Mouse (Mus musculus) heart, postnatal 4 days (tissue): ENCODE data around the gene Spint2. TPM values are rescaled to one million over a fixed set of nuclear protein-coding genes. Genes with fewer than 3 reads are reported as not detected.
"Not testable (repeated sequence)": the region's sequence is repeated elsewhere in the genome, so short reads cannot be mapped to it uniquely, and the experiment has no call there.

Experiments
- DNase-seq: peaks from one replicate; pipeline ENCODE4 v3.0.0; 2021
- total RNA-seq, 2 experiments: library from RNA; stranded (reverse); gene quantifications; 2 replicates each; pipeline ENCODE4 v1.2.3; 2021

Spint2 gene
- total RNA-seq, 2 experiments from 2014 or later: 71.2 to 73.7 TPM

- not testable (repeated sequence) for DNase-seq
These were observed 44.1 kb downstream of the Spint2 start for GRCm38 (mm10) chr7:29237596-29237995.

GRCm38 (mm10) chr7:29236593-29236992, 45.1 kb downstream of the Spint2 start:
- no peak for DNase-seq

GRCm38 (mm10) chr7:29234661-29235060, 47.1 kb downstream of the Spint2 start:
- DNase-seq: peak; percentile 48

DNA sequence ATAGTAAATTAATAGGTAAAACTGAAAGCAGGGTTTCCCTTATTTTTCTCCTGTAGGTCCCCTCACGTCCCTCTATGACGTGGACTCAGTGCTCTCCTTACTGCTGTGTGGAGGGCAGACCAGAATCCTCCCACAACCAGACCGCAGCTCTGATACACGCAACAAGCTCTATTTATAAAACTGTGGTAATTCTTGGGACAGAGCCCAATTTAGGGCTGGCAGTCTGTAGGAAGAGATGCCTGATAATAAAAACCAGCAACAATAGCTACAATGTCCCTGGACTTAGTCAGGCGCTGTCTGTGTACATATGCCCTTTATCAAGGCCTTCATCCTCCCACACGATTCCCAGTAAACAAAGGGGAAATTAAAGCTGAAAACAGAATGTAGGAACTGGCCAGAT, 48.0 kb downstream of the Spint2 start:
- DNase-seq: peak; percentile 62

DNA sequence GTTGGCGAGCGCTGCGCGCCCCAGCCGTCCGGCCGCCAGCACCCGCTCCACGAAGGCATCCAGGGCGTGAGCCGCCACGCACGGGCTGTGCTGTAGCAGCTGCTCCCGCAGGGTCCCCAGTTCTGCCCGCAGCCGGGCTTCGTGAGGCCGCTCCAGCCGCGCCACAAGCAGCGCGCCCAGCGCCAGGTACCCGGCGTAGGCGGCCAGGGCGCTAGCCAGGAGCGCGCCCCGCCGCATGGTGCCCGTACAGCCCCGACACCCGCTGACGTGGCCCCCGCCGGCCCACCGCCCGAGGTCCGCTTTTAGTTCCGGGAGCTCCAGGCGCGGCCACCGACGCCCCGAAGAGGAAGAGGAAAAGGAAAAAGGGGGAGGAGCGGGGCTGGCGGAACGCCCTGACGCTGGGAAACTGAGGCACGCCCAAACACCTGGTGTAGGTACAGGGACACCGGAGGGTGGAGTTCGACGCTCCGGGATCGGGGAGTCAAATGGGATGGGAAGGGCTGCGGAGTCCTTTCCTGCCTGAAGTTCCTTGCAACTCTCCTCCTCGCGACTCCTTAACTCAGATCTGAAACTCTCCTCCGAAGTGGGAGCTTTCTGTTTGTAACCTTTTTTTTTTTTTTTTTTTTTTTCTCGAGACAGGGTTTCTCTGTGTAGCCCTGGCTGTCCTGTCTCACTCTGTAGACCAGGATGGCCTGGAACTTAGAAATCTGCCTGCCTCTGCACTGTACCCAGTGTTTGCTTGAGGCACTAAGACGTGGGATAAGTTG, 49.3 kb downstream of the Spint2 start, which contains the start of gene Kcnk6:
Gene Kcnk6, minus strand, starts transcription at position 269 of the 767 bp plus-strand sequence.
- peak; percentile 64 for DNase-seq

DNA sequence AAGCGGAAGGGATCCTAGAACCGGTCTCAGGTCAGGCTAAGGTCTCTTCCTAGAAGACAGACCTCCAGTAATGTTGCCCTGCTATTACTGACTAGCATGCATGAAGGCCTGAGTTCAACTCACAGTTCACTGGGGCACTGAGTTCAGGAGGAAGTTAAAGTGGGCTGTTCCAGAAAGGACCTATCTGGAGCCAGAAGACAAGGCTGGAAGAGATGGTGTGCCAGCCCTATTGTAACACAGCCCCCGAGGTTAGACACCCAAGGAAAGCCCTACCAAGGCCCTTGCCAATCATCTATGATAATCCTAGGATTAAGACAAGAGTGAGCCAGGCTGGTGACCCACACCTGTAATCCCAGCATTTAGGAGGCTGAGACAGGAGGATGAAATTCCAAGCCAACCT, 50.2 kb downstream of the Spint2 start:
- no peak for DNase-seq

DNA sequence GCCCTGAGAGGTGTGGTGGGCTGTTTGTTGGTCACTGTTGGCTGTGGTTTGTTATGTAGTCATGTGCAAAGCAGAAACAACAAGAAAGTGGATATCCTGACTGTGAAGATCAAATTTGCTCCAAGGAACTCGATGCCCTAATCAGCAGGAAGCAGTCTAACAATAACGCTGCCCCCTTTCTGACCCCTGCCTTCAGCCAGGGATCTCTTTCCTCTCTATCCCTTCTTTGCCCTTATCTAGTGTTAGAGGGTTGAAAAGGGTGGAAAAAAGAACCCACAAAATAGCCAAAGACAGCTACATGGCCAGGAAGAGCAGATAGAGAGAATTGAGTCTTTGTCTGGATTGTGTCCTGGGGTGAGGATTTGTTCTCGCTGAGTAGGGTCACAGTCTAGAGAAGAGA, 51.2 kb downstream of the Spint2 start:
- no peak for DNase-seq

DNA sequence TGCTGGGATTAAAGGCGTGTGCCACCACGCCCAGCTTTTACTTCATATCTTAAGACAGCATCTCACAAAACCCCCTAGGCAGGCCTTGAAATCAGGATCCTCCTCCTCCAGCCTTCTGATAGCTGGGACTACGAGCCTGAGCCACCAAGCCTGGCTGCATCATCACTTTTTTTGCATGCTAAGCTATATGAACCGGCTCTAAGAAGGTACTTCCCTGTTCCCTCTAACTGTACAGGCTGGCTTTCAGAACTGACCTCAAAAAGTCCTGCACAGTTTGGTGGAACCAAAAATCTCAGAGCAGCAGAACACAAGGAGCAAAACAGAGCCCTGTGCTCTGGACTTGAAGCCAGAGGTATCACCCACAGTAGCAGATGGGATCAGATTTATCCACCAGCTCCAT, 53.5 kb downstream of the Spint2 start:
- no peak for DNase-seq

GRCm38 (mm10) chr7:29225520-29225919, 56.2 kb downstream of the Spint2 start:
- DNase-seq: no peak

- DNase-seq: no peak
These were observed 56.8 kb downstream of the Spint2 start for GRCm38 (mm10) chr7:29224756-29225394.

DNA sequence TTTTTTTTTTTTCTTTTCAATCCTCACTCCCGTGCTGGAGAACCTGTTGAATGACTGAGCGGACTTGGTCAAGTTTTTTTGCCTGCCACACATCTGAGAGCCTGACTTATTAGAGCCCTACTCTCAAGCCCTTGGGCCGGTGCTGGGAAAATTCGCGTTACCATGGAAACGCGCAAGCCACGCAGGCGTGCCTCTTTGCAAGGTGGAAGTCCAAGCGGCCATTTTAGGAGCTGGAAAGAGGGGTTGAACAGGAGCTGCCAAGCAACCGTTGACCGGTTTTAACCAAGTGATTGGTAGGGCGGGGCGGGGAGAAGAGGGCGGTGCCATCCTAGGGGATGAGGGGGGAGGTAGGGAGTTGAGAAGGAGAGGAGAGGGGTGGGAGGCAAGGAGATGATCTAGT, 66.9 kb downstream of the Spint2 start:
- no peak for DNase-seq

- DNase-seq: no peak
These were observed 67.5 kb downstream of the Spint2 start for GRCm38 (mm10) chr7:29214236-29214635.

- no peak for DNase-seq
These were observed 68.0 kb downstream of the Spint2 start, which contains the start of gene Catsperg1 for GRCm38 (mm10) chr7:29213675-29214082. Catsperg1 (minus strand) TSS chr7:29214035.

DNA sequence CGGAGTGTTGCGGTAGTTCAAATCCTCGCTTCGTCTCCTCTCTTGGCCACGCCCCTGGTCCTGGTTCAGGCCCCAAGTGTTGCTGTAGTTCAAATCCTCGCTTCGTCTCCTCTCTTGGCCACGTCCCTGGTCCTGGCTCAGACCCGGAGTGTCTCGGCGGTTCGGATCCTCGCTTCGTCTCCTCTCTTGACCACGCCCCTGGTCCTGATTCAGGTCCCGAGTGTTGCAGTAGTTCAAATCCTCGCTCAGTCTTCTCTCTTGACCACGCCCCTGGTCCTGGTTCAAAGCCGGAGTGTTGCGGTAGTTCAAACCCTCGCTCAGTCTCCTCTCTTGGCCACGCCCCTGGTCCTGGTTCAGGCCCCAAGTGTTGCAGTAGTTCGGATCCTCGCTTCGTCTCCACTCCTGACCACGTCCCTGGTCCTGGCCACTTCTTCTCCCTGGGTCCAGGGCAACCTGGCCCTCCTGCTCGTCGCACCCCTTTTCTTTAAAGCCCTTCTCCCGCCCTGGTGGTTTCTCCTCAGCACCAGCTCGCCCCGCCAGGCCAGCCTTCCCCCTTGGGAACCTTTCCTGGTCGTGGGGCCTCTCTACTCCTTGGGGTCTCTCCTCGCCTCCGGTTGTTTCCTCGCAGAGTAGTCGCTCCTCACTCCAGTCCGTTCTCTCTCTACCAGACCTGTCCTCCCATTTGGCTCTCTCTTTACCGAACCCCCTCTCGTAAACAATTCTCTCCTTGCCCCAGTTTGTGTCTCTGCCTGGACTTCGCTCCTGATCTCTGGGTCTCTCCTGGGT, 68.7 kb downstream of the Spint2 start:
- DNase-seq: not testable (repeated sequence)

- peak; percentile 16 for DNase-seq
These were observed 69.4 kb downstream of the Spint2 start for GRCm38 (mm10) chr7:29212199-29212765.

DNA sequence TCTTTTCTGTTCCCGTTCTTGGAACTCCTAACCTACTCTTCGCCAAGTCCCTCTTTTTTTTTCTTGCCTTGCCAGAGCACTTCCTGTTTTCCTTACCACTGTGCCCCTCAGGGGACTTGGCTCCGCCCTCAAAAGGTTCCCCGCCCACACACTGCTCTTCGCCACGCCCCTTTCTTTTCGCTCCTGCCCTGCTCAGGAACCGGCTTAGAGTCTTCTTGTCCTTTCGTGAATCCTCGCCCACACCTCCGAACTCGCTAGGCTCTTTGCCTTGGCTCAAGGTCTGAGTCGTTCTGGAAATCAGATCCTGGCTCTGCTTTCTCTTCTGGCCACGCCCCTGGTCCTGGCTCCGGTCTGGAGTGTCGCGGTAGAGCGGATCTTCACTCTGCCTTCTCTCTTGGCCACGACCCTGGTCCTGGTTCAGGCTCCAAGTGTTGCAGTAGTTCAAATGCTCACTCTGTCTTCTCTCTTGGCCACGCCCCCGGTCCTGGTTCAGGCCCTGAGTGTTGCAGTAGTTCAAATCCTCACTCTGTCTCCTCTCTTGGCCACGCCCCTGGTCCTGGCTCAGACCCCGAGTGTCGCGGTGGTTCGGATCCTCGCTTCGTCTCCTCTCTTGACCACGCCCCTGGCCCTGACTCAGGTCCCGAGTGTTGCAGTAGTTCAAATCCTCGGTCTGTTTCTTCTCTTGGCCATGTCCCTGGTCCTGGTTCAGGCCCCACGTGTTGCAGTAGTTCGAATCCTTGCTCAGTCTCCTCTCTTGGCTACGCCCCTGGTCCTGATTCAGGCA, 70.1 kb downstream of the Spint2 start:
- peak; percentile 86 for DNase-seq

DNA sequence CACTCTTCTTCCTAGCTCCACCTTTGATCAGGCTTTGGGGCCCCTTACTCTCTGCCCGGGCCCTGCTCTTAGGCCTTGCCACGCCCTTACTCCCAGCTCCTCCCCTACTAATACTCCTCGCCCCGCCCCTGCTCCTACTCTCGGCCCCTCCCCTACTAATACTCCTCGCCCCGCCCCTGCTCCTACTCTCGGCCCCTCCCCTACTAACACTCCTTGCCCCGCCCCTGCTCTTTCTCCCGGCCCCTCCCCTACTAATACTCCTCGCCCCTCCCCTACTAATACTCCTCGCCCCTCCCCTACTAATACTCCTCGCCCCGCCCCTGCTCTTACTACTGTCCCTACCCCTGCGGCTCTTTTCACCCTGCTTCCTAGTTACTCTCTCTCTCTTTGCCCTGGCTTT, 70.7 kb downstream of the Spint2 start:
- DNase-seq: peak; percentile 55
